Mouse (Mus musculus) adrenal gland, adult 8-10 months (tissue): ENCODE data around the gene Ccdc148. TPM values are rescaled to one million over a fixed set of nuclear protein-coding genes. Genes with fewer than 3 reads are reported as not detected.

Experiments used
- DNase-seq: peaks from one replicate; pipeline ENCODE4 v3.0.0; 2022
- total RNA-seq, 4 experiments: library from RNA; stranded (reverse); gene quantifications; 2 replicates each; pipeline ENCODE4 v1.2.4; 2022

Gene Ccdc148
- total RNA-seq, 4 experiments from 2014 or later = 1.1 to 2.9 (median 2.2) TPM

DNA sequence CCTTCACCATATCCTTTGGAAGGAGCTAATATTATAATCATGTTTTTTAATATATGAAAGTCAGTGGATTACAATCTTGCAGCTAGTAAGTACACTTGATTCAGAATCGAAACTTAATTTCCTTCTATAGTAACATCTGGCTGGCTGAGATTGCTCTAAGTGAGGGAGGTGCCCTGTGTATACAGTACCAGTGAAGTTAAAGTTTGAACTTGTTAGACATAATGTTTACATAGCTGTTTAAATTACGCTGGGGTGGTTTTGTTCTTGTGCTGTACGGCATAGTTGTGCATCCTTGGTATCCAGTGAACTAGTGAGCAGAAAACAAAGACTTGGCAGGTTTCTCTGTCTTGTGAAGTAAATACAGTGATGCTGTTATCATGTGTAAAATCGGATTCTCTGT, 18.5 kb upstream of the Ccdc148 start:
- no peak for DNase-seq

DNA sequence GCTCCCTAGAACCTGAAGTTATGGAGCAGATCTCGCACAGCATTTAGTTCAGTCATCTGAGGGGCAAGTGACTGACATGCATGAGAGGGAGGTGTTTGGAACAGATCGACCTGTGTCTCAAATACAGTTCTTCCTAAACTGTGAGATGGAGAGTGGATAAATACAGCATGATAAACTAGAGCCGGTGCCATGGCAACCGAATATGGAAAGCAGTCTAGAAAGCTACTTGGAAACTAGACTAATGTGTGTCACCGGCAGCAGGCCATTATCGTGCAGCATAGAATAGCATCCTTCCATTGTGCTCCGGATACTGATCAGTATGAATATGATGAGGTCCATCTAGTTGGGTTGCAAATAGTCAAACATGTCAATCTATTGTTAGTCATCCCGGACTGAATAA, 17.7 kb upstream of the Ccdc148 start:
- DNase-seq = no peak

GRCm38 (mm10) chr2:59175926-59176325, 15.4 kb upstream of the Ccdc148 start:
- DNase-seq = no peak

DNA sequence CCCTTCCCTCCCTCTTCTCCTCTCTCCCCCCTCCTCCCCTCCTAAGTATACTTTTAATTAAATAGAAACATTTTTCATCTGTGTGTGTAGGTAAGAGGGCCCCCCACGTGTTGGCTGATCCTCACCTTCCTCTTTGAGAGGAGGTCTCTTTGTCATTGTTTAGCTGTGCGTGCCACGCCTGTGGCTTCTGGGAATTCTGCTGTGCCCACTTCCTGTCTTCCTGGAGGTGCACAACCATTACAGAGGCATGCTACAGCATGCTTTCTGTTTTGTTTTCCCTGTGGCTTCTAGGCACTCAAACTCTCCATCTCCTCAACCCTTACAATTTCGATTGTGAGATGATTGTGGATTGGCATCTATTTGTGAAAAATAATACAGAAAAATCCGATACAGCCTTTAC, 11.1 kb upstream of the Ccdc148 start:
- no peak for DNase-seq

GRCm38 (mm10) chr2:59170593-59170992, 10.1 kb upstream of the Ccdc148 start:
- DNase-seq = no peak

DNA sequence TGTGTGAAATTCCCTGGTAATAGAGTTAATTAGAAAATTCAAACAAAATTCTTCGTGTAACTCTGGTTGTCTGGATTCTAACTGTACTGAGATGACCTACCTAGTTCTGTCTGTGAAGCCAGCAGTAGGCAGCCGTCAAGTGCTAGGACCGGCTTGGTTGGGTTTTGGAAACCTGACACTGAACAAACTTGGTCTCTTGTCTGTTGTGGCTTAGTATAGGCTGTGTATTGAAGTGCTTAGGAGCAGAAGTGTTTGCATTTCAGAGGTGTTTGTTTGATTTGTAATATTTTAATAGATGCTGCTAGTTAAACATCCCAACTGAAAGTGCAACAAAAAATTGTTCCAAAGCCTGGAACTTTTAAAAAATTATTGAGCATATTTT, 9.7 kb upstream of the Ccdc148 start:
- DNase-seq = no peak

- DNase-seq = no peak
Observed at GRCm38 (mm10) chr2:59169572-59170207, 9.2 kb upstream of the Ccdc148 start.

DNA sequence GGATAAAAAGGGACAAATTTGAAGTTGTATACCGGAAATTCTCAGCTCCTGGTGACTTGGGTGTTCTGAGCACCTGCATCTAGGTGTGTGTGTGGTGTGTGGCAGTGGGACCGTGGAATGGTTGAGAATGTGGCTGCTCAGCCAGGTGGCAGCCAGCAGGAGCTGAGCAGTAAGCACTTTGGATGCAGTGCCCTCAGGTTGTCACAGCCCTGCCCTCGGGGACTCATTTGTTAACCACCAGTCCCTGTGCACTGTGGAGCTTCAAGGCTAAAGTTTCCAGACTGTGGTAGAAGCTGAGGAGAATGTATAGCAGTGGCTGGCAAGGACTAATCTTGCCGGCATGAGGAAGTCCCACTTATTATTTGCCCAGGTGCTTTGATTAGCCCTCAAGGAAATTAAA, 7.3 kb upstream of the Ccdc148 start:
- DNase-seq = no peak

GRCm38 (mm10) chr2:59166976-59167375, 6.5 kb upstream of the Ccdc148 start:
- no peak for DNase-seq

DNA sequence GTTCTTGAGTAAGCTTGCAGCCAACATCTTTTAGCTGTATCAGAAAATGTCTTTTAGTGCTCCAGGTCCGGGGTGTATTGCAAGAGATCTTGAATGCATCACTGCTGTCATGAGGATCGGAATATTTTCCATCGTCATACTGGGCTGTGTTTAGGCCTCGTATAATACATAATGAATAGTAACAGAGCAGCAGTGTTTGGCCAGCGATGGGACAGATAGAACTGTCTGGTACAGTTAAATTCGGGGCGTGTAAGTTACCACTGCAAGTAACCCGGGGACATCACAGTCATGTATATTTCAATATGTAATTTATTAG, 1.8 kb upstream of the Ccdc148 start:
- DNase-seq = no peak

GRCm38 (mm10) chr2:59161441-59162284, 1.2 kb upstream of the Ccdc148 start:
- peak; percentile 54 for DNase-seq

DNA sequence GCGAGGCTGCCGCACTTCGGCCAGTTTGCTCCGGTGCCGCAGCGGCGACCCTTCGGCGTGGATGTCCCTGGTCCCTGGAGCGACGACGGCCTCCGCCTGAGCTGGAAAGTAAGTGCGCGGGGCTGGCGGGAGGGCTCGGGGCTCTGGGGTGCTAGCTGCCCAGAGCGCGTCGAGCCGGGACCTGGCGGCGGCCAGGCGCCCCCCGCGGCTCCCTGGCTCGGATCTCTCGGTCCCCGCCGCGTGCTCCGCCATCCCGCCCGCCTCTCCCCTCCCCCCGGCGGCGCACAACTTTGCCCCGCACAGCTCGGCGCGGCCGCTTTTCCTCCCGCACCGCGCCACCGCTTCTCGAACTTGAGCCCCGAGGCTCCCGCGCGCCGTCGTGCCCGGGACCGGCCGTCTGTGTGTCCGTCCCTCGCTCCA, 548 bp upstream of the Ccdc148 start:
- DNase-seq = peak; percentile 18

GRCm38 (mm10) chr2:59159961-59160604, 400 bp downstream of the Ccdc148 start:
- DNase-seq = no peak

DNA sequence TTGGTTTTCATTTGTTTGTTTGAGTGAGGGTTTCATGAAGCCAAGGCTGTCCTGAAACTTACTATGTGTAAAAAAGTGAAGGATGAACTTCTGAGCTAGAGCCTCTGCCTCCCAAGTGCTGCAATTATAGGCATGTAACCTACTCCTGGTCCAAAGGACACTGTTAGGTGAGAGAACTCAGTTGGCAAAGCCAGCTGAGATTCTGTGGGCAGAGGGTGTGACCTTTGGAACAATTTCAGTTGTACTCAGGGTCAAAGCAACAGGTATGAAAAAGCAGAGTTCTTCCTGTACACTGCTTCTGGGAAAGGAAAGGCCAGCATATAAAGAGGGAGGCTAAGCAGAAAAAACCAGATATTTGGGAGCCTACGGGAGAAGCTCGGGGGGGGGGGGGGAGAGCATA, 2.4 kb downstream of the Ccdc148 start:
- DNase-seq = no peak

DNA sequence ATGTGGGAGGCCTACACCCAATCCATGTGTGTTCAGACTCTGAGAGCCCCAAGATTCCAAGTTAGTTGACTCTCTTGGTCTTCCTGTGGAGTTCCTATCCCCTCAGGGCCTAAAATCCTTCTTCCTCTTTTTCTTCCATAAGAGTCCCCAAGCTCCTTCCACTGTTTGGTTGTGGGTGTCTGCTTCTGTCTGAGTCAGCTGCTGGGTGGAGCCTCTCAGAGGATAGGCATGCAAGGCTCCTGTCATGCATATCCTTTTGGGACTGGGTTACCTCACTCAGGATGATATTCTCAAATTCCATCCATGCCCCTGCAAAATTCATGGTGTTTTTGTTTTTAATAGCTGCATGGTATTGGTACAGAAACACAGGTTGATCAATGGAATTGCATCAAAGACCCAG, 5.1 kb downstream of the Ccdc148 start:
- DNase-seq = no peak

DNA sequence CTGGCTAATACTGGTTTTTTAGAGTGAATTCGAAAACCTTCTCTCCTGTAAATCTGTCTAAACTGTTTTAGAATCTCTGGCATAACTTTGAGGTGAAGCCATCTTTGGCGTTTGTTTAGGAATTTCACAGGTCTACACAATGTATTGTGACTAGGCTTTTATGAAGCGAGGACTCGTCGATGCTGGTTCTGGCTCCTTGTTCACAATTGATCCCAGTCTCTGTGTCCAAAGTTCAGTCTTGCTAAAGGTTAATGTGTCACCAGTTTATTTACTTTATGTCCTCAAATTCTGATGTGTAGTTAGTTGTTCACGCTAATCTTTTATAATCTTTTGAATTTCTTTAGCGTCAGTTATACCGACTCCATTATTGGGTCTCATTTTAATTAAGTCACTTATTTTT, 29.4 kb downstream of the Ccdc148 start:
- no peak for DNase-seq

GRCm38 (mm10) chr2:59129821-59130220, 30.7 kb downstream of the Ccdc148 start:
- DNase-seq = no peak

GRCm38 (mm10) chr2:59129023-59129422, 31.5 kb downstream of the Ccdc148 start:
- no peak for DNase-seq

DNA sequence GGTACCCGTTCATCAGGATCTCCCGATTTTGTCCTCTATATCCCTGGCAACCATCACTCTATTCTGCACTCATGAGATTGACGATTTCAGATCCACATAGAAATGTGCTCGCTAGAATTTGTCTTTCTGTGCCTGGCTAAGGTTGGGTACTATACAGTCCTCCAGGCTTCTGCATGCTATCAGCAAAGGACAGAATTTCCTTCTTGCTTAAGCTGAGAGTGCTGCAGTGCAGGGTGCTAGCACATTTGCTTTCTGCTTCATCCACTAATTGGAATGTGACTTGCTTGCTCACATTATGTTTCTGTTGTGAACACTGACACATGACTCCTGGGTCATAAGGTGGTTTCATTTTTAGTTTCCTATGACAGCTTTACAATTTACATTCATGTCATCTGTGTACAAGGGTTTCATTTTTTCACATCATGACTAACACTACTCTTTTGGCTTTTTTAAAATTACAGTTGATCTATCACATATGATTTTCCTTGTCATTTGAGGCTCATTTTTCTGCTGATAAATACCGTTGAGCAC, 104.8 kb downstream of the Ccdc148 start:
- no peak for DNase-seq

- DNase-seq = no peak
Observed at GRCm38 (mm10) chr2:59054339-59054738, 106.1 kb downstream of the Ccdc148 start.

DNA sequence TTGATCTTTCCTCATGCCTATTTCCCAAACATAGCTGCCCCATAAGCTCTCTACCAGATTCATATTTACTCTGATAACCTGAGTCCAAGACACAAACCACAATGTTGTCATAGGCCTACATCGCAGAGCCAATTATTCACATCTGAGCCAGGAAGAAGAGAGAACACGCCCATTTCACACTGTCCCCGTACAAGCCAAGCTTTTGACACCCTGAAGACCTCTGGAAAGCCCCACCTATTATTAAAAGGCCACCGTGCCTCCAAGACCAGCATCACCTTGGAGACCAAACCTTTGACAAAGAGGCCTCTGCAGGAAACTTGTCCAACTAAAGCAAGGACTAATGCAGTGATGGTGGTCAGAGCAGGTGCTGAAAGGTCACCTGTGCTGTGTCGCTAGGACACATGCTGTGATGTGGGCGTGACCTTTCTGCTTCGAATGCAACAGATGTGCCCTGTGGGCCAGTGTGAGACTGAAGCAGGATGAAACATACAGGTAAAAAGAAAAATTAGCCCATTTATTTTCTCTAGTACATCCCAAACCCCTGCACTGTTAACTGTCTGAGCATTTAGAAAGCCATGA, 106.9 kb downstream of the Ccdc148 start:
- no peak for DNase-seq

DNA sequence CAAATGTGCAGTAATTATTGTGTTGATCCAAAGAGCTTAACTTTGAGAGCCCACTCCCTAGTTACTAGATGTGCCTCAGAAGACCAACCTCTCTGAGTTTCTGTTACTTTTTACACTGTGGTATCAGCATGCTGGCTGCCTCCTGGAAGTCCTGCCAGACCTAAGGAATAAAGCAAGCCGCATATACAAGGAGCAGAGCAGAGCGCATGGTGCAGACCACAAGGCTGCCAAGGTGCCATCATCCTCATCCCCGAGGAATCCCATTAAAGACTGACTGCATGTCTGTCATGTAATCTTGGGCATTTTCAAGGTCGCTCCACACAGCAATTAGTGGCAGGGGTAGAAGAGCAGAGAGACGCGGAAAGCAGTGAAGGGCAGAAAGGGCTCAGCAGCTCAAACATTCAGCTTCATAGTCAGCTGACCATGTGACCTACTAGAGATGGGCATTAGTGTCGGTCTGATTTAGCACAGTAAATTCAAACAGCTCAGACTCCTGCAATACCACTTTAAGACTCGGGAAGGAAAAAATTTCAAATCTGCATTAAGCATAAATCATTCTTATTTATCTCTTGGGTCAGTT, 110.1 kb downstream of the Ccdc148 start:
- DNase-seq = no peak

GRCm38 (mm10) chr2:59049686-59050085, 110.8 kb downstream of the Ccdc148 start:
- no peak for DNase-seq
